Mouse (Mus musculus) embryonic facial prominence, embryonic 10.5 days (tissue): Measurements from ENCODE around the gene Mdga1. TPM values are rescaled to one million over a fixed set of nuclear protein-coding genes. Genes with fewer than 3 reads are reported as not detected.

Source experiments
- DNase-seq: peaks from one replicate; pipeline ENCODE4 v3.0.0-alpha.2; 2017; ENCODE audit warnings: low spot score
- H3K27ac ChIP-seq: fragments of 300-500 bp; sonication (generic); replicated peaks from 2 replicates; pipeline ENCODE4 v1.5.1; 2016; ENCODE audit warnings: mild to moderate bottlenecking
- H3K27me3 ChIP-seq: fragments of 300-500 bp; sonication (generic); replicated peaks from 2 replicates; pipeline ENCODE4 v1.6.1; 2016; ENCODE audit warnings: low read depth, mild to moderate bottlenecking; ENCODE audit not compliant: poor library complexity, severe bottlenecking
- H3K36me3 ChIP-seq: fragments of 300-500 bp; sonication (generic); replicated peaks from 2 replicates; pipeline ENCODE4 v1.6.1; 2016; ENCODE audit warnings: mild to moderate bottlenecking, moderate library complexity
- H3K4me1 ChIP-seq: fragments of 300-500 bp; sonication (generic); 2 replicates; pipeline ENCODE4 v1.6.1; 2016
- H3K4me3 ChIP-seq: fragments of 300-500 bp; sonication (generic); 2 replicates; pipeline ENCODE4 v1.5.1; 2016; ENCODE audit warnings: mild to moderate bottlenecking, moderate library complexity
- H3K9me3 ChIP-seq: fragments of 300-500 bp; sonication (generic); 2 replicates; pipeline ENCODE4 v1.6.1; 2016; ENCODE audit warnings: mild to moderate bottlenecking
- WGBS: fragments of 180-500 bp; shearing (Covaris S2); methylation state at CpG from one replicate; pipeline ENCODE4 v1.1.7; 2016; 5-methylcytosine and 5-hydroxymethylcytosine counted together
- polyA plus RNA-seq: library from polyadenylated mRNA; unstranded; fragments of >200 nt; fragmentation: Nextera tagmentation; extraction: Ambion mirVana; gene quantifications from 2 replicates; pipeline ENCODE4 v1.2.1, GENCODE M21; 2016

Gene Mdga1
- polyA plus RNA-seq, 1 experiment from 2014 or later: 1.7 TPM

DNA sequence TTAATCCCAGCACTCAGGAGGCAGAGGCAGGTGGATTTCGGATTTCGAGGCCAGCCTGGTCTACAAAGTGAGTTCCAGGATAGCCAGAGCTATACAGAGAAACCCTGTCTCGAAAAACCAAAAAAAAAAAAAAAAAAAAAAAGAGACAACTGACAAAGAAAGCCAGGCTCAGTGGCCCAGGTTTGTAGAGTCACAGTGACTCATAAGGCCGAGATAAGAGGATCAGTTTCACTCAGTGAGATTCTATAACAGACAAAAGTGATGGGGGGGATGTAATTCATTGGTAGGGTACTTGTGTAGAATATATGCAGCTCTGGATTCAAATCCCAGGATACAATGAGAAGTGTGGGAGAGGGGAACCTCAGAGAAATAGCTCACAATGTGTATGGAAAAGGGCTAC, 24.6 kb upstream of the Mdga1 start:
- H3K27me3 ChIP-seq: no peaks in the 10 kb centered on the region
- no peak for DNase-seq
- 83% methylated on average over 4 of the region's 4 CpGs for WGBS

DNA sequence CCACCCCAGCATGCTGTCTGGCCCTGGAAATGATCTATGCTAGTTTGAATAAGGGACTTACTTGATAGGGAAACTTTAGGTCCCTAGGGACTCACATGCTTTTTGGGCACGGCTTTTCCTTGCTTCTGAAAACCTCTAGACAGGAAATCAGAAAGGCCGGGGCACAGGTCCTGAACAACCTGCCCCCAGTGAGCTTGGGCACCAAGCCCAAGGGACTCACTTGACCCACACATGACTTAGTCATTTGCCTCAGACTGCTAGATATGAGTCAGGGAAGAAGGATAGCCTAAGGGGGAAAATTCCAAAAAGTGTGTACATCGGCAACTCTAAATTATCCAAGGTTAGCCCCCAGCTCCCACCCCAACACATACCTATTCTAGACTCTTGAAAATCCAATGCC, 24.1 kb upstream of the Mdga1 start:
- H3K27me3 ChIP-seq: no peaks in the 10 kb centered on the region
- no peaks in the 10 kb centered on the region for H3K9me3 ChIP-seq
- no peak for DNase-seq
- no peak overlapping the region for H3K27ac ChIP-seq
- H3K4me1 ChIP-seq: peaks cover 3% of the 10 kb centered on the region; the same call in 1 of the 2 replicates
- no peaks in the 10 kb centered on the region for H3K36me3 ChIP-seq
- no peak overlapping the region for H3K4me3 ChIP-seq
- 72% methylated on average over 3 of the region's 3 CpGs for WGBS

More for the DNA sequence above, 24.6 kb upstream of the Mdga1 start:
- Histone ChIP-seq H3K4me1 (peaks cover 3% of the 10 kb centered on the region; the same call in 1 of the 2 replicates), H3K9me3 (no peaks in the 10 kb centered on the region), H3K36me3 (no peaks in the 10 kb centered on the region), H3K27ac (no peak overlapping the region), H3K4me3 (no peak overlapping the region)

DNA sequence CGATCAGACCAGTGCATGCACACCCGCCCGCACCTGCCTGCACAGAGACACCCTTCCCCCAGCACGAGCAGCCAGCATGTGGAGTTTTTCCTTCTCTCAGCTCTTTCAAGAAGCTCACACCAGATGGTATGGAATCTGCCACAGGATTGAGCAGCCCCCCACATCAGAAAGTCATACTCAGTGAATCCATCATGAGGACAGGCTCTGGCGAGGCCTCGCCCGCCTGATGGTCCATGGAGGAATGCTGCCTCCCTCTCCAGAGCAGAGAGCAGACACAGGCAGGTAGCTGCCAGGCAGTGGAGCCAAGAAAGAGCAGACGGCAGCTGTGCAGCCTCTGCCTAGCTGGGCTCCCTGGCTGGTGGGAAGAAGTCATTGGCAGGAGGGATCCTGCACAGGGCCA, 23.6 kb upstream of the Mdga1 start:
- H3K4me1 ChIP-seq: no peaks in the 10 kb centered on the region
- DNase-seq: no peak
- WGBS: 79% methylated on average over 8 of the region's 8 CpGs
- H3K27ac ChIP-seq: no peak overlapping the region
- no peaks in the 10 kb centered on the region for H3K36me3 ChIP-seq
- H3K27me3 ChIP-seq: no peaks in the 10 kb centered on the region
- H3K4me3 ChIP-seq: no peak overlapping the region
- no peaks in the 10 kb centered on the region for H3K9me3 ChIP-seq

DNA sequence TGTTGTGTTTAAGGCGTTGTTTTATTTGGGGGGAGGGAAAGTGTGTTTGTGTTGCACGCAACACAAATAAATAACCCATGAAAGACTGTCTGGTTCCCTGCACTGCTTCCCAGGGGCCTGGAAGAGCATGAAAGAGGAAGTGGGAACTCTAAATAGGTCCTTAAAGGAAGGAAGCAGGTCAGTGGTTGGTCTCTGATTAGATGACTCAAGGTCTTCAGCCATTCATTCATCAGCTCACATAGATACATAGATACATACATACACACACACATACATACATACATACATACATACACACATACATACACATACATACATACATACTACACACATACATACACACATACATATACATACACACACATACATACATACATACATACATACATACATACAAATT, 21.0 kb upstream of the Mdga1 start:
- no peaks in the 10 kb centered on the region for H3K9me3 ChIP-seq
- no peaks in the 10 kb centered on the region for H3K27me3 ChIP-seq
- no peak for DNase-seq
- no peak overlapping the region for H3K4me3 ChIP-seq
- H3K36me3 ChIP-seq: no peaks in the 10 kb centered on the region
- no peak overlapping the region for H3K27ac ChIP-seq
- peaks cover under 1% of the 10 kb centered on the region; the same call in 1 of the 2 replicates for H3K4me1 ChIP-seq
- 90% methylated on average over 2 of the region's 2 CpGs for WGBS

DNA sequence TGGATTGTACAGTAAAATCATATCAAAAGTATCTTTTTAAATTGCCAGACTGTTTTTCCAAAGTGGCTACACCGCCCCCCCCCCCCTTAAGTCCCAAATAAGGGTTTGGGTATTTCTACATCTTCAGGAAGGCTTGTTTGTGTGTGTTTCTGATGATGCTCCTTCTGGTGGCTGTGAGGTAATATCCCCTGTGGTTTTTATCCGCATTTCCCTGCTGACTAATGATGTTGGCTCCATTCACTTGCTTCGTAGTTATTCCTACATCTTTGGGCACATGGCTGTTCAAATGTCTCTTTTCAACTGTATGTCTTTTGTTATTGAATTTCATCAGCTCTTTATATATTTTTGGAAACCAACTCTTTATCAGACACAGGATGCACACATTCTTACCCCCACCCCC, 20.2 kb upstream of the Mdga1 start:
- H3K4me3 ChIP-seq: no peak overlapping the region
- H3K27ac ChIP-seq: no peak overlapping the region
- H3K4me1 ChIP-seq: peaks cover 7% of the 10 kb centered on the region; the same call in 1 of the 2 replicates
- DNase-seq: no peak
- 93% methylated on average over 3 of the region's 3 CpGs for WGBS
- H3K36me3 ChIP-seq: no peaks in the 10 kb centered on the region
- no peaks in the 10 kb centered on the region for H3K27me3 ChIP-seq
- no peaks in the 10 kb centered on the region for H3K9me3 ChIP-seq

DNA sequence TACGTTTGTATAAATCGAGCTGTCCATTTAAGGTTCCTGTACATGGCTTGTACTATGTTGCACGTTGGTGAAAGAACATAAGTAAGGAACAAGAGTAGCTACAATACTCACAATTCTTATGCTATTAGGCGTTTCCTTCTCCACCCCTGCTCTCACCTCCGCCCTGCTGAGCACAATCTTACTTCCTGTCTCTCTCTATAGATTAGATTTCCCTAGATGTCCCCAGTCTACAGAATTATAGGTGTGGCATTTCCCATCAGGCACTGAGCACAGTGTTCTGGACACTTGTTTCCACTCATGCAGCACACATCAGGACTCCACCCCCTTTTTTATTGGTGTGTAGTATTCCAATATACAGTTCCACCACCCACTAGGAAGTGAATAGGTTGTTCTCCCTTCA, 19.8 kb upstream of the Mdga1 start:
- H3K9me3 ChIP-seq: no peaks in the 10 kb centered on the region
- no peak overlapping the region for H3K4me3 ChIP-seq
- H3K36me3 ChIP-seq: no peaks in the 10 kb centered on the region
- no peak overlapping the region for H3K27ac ChIP-seq
- no peak for DNase-seq
- H3K27me3 ChIP-seq: no peaks in the 10 kb centered on the region; the same call in 1 of the 2 replicates
- whole genome bisulfite sequencing: 85% methylated on average over 5 of the region's 5 CpGs
- peaks cover 12% of the 10 kb centered on the region; the same call in 1 of the 2 replicates for H3K4me1 ChIP-seq

DNA sequence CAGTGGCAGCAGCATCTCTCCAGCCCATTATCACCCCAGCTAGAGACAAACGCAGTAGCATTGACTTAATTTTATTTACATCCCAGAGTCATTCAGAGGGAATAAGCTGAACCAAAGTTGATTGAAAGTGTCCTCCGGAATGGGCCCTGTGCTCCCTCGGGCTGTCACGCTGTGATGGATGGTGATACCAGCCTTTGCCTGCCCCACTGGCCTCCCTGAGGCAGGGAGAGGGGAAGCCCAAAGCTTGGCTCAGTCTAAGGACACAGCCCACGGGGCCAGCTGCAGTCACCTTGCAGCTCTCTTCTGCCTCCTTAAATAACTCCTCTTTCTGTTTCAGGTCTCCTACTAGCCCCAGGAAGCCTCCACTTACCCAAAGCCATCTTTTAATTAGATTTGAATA, 18.3 kb upstream of the Mdga1 start:
- Histone ChIP-seq H3K27ac (no peak overlapping the region), H3K36me3 (no peaks in the 10 kb centered on the region), H3K4me1 (peaks cover 14% of the 10 kb centered on the region; the same call in 1 of the 2 replicates), H3K9me3 (no peaks in the 10 kb centered on the region), H3K27me3 (no peaks in the 10 kb centered on the region; the same call in 1 of the 2 replicates), H3K4me3 (no peak overlapping the region)
- 65% methylated on average over 5 of the region's 5 CpGs for WGBS
- DNase-seq: no peak

DNA sequence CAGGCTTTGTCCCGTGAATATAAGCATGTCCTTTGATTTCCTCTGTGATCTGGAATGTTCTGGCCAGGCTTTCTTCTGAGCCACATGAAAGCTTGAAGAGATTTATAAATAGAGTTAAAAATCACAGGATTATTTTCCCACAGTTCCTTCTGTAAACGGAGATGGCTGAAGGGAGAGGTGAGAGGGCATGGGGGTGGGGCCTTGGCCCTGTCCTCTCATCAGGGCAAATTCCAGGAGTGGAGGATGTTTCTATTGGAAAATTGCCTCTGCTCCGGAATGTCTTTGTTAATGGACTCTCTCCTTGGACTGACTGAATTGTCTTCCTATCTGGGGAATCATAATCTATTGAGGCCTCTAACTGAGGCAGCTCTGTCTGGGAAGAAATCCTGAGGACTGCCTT, 15.6 kb upstream of the Mdga1 start:
- peak; percentile 37 for DNase-seq
- Histone ChIP-seq H3K27me3 (no peaks in the 10 kb centered on the region; the same call in 1 of the 2 replicates), H3K4me3 (no peak overlapping the region), H3K4me1 (peaks cover 14% of the 10 kb centered on the region; the same call in 1 of the 2 replicates), H3K27ac (peak overlapping the region; percentile 66), H3K36me3 (no peaks in the 10 kb centered on the region), H3K9me3 (no peaks in the 10 kb centered on the region)
- 21% methylated on average over 3 of the region's 3 CpGs for WGBS

DNA sequence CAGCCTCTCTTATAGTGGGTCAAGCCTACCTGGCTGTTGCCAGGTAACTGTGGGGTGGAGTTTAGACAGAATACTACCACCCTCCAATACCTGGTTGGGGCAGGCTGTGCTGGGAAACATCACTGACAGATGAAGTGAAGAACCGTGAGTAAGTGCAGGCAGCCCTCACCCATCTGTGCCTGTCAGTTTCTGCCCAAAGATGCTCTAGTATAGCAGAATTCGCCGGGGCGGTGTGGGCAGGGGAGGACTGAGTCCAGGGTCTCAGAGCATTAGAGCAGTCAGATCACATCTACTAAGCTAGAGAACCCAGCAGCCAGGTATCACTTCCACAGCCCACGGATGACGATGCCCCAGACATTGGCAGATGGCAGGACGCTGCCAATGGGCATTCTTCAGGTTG, 15.0 kb upstream of the Mdga1 start:
- no peak for DNase-seq
- WGBS: 85% methylated on average over 7 of the region's 7 CpGs
- H3K9me3 ChIP-seq: no peaks in the 10 kb centered on the region
- H3K27ac ChIP-seq: no peak overlapping the region
- no peaks in the 10 kb centered on the region; the same call in 1 of the 2 replicates for H3K27me3 ChIP-seq
- H3K36me3 ChIP-seq: no peaks in the 10 kb centered on the region
- peaks cover 14% of the 10 kb centered on the region; the same call in 1 of the 2 replicates for H3K4me1 ChIP-seq
- no peak overlapping the region for H3K4me3 ChIP-seq

DNA sequence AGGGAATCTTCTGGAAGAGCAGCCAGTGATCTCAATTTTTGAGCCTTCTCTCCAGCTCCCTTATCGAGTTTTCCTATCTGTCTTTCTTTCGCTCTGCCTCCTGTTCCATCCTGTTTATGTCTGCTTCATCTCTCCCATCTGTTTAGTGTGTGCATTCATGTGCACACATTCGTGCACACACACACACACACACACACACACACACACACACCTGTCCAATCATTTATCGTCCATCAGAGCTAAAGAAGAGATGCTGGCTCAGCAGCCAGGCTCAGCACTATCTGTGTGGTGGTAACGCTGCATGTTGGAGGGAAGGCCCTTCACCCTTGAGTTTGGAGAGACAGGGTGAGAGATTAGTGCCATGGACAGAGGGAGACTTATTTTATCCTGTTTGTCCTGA, 13.3 kb upstream of the Mdga1 start:
- Histone ChIP-seq H3K36me3 (no peaks in the 10 kb centered on the region), H3K27ac (no peak overlapping the region), H3K27me3 (no peaks in the 10 kb centered on the region; the same call in 1 of the 2 replicates), H3K9me3 (no peaks in the 10 kb centered on the region), H3K4me3 (no peak overlapping the region), H3K4me1 (peaks cover 14% of the 10 kb centered on the region; the same call in 1 of the 2 replicates)
- WGBS: 85% methylated on average over 5 of the region's 5 CpGs
- DNase-seq: no peak

DNA sequence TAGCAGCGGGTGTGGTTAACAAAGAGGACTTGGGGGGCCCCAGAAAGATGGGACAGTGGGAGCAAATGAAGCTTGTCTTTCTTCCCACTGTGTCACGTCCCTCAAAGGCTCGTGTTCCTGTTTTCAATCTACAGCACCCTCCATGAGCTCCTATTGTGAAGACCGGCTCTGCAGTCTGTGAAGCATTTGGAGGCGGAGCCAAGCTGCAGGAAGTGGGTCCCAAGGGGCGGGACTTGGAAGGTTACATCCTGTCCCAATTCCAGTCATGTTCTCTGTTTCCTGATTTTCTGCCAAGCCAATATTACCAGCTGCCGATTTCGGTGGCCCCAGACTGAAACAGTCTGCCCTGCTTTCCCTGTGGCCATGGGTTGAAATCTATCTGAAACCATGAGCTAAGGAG, 11.7 kb upstream of the Mdga1 start:
- H3K27me3 ChIP-seq: no peaks in the 10 kb centered on the region; the same call in 1 of the 2 replicates
- H3K36me3 ChIP-seq: no peaks in the 10 kb centered on the region
- H3K9me3 ChIP-seq: no peaks in the 10 kb centered on the region
- DNase-seq: peak; percentile 29
- no peak overlapping the region for H3K27ac ChIP-seq
- WGBS: 73% methylated on average over 8 of the region's 8 CpGs
- H3K4me1 ChIP-seq: peaks cover 18% of the 10 kb centered on the region
- peak overlapping the region; percentile 14; the same call in 1 of the 2 replicates for H3K4me3 ChIP-seq

DNA sequence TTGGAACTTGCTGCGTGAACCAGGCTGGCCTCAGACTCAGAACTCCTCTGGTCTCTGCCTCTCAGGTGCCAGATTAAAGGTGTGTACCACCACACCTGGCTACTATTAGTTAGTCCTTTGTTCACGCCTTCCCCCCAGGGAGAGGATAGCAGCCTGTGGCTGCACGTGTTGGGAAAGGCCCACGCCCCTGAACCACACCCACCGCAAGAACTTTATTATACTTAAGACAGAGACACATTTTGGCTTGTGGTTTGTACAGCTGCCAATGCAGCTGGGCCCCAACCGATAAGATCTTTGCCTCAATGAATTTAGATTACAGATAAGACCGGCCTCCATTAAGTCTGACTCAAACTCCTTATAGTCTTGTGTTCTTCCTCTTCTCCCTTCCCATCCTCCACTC, 10.0 kb upstream of the Mdga1 start:
- H3K36me3 ChIP-seq: no peaks in the 10 kb centered on the region
- DNase-seq: no peak
- peaks cover 12% of the 10 kb centered on the region for H3K4me1 ChIP-seq
- H3K27me3 ChIP-seq: no peaks in the 10 kb centered on the region
- no peak overlapping the region for H3K4me3 ChIP-seq
- 83% methylated on average over 7 of the region's 7 CpGs for WGBS
- no peak overlapping the region for H3K27ac ChIP-seq
- no peaks in the 10 kb centered on the region for H3K9me3 ChIP-seq

DNA sequence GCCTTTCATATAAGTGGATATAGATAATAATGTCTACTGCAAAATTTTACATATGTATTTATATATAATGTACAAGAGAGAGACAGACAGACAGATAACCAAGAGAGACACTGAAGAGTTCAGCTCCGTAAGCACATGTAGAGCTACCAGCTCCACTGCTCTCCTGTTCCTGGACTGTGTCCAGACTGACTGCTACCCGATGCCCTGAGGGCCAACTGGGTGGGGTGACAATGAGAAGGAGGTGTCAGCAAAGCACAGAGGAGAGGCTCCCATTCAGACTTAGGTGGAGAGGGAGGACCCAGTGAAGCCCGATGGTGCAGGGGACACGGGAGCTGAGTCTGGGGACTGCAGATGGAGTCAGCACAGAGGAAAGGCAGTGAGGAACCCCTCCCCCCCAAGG, 9.1 kb upstream of the Mdga1 start:
- Histone ChIP-seq H3K9me3 (no peaks in the 10 kb centered on the region), H3K4me3 (no peak overlapping the region), H3K27me3 (0 out of 2 replicates have a peak, but pooled peaks cover 4% of the 10 kb centered on the region), H3K27ac (no peak overlapping the region), H3K4me1 (peaks cover 9% of the 10 kb centered on the region), H3K36me3 (no peaks in the 10 kb centered on the region)
- 61% methylated on average over 4 of the region's 4 CpGs for WGBS
- DNase-seq: no peak
